Mouse (Mus musculus) hindbrain, embryonic 12.5 days (tissue): Measurements from ENCODE around the gene Fam13c. TPM values are rescaled to one million over a fixed set of nuclear protein-coding genes. Genes with fewer than 3 reads are reported as not detected.

ENCODE experiments used
- ATAC-seq: fragments of 200-750 bp; cut with Nextera tagmentation; 2 replicates; pipeline ENCODE4 v1.8.0; 2017; ENCODE audit warnings: moderate TSS enrichment; ENCODE audit not compliant: low FRiP score
- H3K27ac ChIP-seq: fragments of 300-500 bp; sonication (generic); 2 replicates; pipeline ENCODE4 v1.5.1; 2016; ENCODE audit warnings: mild to moderate bottlenecking
- H3K27me3 ChIP-seq: fragments of 300-500 bp; sonication (generic); 2 replicates; pipeline ENCODE4 v1.6.1; 2016; ENCODE audit warnings: mild to moderate bottlenecking
- H3K36me3 ChIP-seq: fragments of 300-500 bp; sonication (generic); 2 replicates; pipeline ENCODE4 v1.6.1; 2016; ENCODE audit warnings: mild to moderate bottlenecking
- H3K4me1 ChIP-seq: fragments of 300-500 bp; sonication (generic); 2 replicates; pipeline ENCODE4 v1.6.1; 2016
- H3K4me2 ChIP-seq: fragments of 300-500 bp; sonication (generic); replicated peaks from 2 replicates; pipeline ENCODE4 v1.6.1; 2016; ENCODE audit warnings: mild to moderate bottlenecking
- H3K4me3 ChIP-seq: fragments of 300-500 bp; sonication (generic); 2 replicates; pipeline ENCODE4 v1.5.1; 2016; ENCODE audit warnings: mild to moderate bottlenecking
- H3K9ac ChIP-seq: fragments of 300-500 bp; sonication (generic); 2 replicates; pipeline ENCODE4 v1.6.1; 2016; ENCODE audit warnings: mild to moderate bottlenecking, moderate library complexity
- H3K9me3 ChIP-seq: fragments of 300-500 bp; sonication (generic); replicated peaks from 2 replicates; pipeline ENCODE4 v1.6.1; 2016; ENCODE audit warnings: mild to moderate bottlenecking
- WGBS: fragments of 180-500 bp; shearing (Covaris S2); methylation state at CpG from one replicate; pipeline ENCODE4 v1.1.7; 2016; 5-methylcytosine and 5-hydroxymethylcytosine counted together
- polyA plus RNA-seq: library from polyadenylated mRNA; unstranded; fragments of >200 nt; fragmentation: Nextera tagmentation; extraction: Ambion mirVana; gene quantifications from 2 replicates; pipeline ENCODE4 v1.2.1, GENCODE M21; 2016

Fam13c gene
- polyA plus RNA-seq, 1 experiment from 2014 or later = 22.1 TPM

- Histone ChIP-seq H3K4me1 (peaks cover 12% of the 10 kb centered on the region), H3K4me2 (no peak overlapping the region), H3K36me3 (no peaks in the 10 kb centered on the region), H3K4me3 (no peak overlapping the region), H3K27me3 (no peaks in the 10 kb centered on the region), H3K9me3 (no peaks in the 10 kb centered on the region), H3K9ac (no peak overlapping the region), H3K27ac (no peak overlapping the region; the same call in 1 of the 2 replicates)
- peak; percentile 50; the same call in 1 of the 2 replicates for ATAC-seq
Measured at GRCm38 (mm10) chr10:70505395-70505794, 65.1 kb downstream of the Fam13c start.

GRCm38 (mm10) chr10:70505842-70506241, 65.6 kb downstream of the Fam13c start:
- 73% methylated on average over 5 of the region's 5 CpGs for WGBS
- Histone ChIP-seq H3K9ac (no peak overlapping the region), H3K4me3 (no peak overlapping the region), H3K4me2 (no peak overlapping the region), H3K27me3 (no peaks in the 10 kb centered on the region), H3K4me1 (peaks cover 12% of the 10 kb centered on the region), H3K9me3 (no peaks in the 10 kb centered on the region), H3K27ac (peak overlapping the region; percentile 57; the same call in 1 of the 2 replicates), H3K36me3 (no peaks in the 10 kb centered on the region)
- ATAC-seq = no peak

GRCm38 (mm10) chr10:70506499-70507168, 66.4 kb downstream of the Fam13c start:
- 49% methylated on average over 15 of the region's 15 CpGs for WGBS
- H3K36me3 ChIP-seq = no peaks in the 10 kb centered on the region
- peaks cover 12% of the 10 kb centered on the region for H3K4me1 ChIP-seq
- ATAC-seq = no peak
- H3K27me3 ChIP-seq = no peaks in the 10 kb centered on the region
- H3K4me2 ChIP-seq = no peak overlapping the region
- no peak overlapping the region for H3K4me3 ChIP-seq
- no peak overlapping the region for H3K27ac ChIP-seq
- H3K9me3 ChIP-seq = no peaks in the 10 kb centered on the region
- H3K9ac ChIP-seq = no peak overlapping the region

GRCm38 (mm10) chr10:70507880-70508279, 67.6 kb downstream of the Fam13c start:
- Histone ChIP-seq H3K9me3 (no peaks in the 10 kb centered on the region), H3K36me3 (no peaks in the 10 kb centered on the region), H3K4me2 (no peak overlapping the region), H3K4me1 (peaks cover 12% of the 10 kb centered on the region), H3K4me3 (no peak overlapping the region), H3K27ac (no peak overlapping the region), H3K27me3 (no peaks in the 10 kb centered on the region), H3K9ac (no peak overlapping the region)
- 92% methylated on average over 3 of the region's 3 CpGs for WGBS
- no peak for ATAC-seq

GRCm38 (mm10) chr10:70514848-70515247, 74.6 kb downstream of the Fam13c start:
- WGBS = 93% methylated on average over 9 of the region's 9 CpGs
- no peak overlapping the region for H3K9ac ChIP-seq
- no peaks in the 10 kb centered on the region for H3K9me3 ChIP-seq
- H3K27ac ChIP-seq = no peak overlapping the region
- no peaks in the 10 kb centered on the region for H3K36me3 ChIP-seq
- H3K27me3 ChIP-seq = no peaks in the 10 kb centered on the region
- H3K4me3 ChIP-seq = no peak overlapping the region
- H3K4me2 ChIP-seq = no peak overlapping the region
- peaks cover 9% of the 10 kb centered on the region for H3K4me1 ChIP-seq
- ATAC-seq = no peak

- no peak overlapping the region for H3K9ac ChIP-seq
- H3K4me2 ChIP-seq = no peak overlapping the region
Measured at GRCm38 (mm10) chr10:70516661-70517060, 76.4 kb downstream of the Fam13c start.

GRCm38 (mm10) chr10:70519640-70520099, 79.4 kb downstream of the Fam13c start:
- WGBS = 10% methylated on average over 14 of the region's 14 CpGs
- peak; percentile 30 for ATAC-seq
- Histone ChIP-seq H3K36me3 (peaks cover 10% of the 10 kb centered on the region; the same call in 1 of the 2 replicates), H3K27me3 (no peaks in the 10 kb centered on the region), H3K9me3 (no peaks in the 10 kb centered on the region), H3K4me1 (peaks cover 26% of the 10 kb centered on the region), H3K27ac (peak overlapping the region; percentile 72; the same call in 1 of the 2 replicates), H3K9ac (peak overlapping the region; percentile 58), H3K4me2 (peak overlapping the region; percentile 88), H3K4me3 (peak overlapping the region; percentile 45)

More at GRCm38 (mm10) chr10:70516661-70517060, 76.4 kb downstream of the Fam13c start:
- Histone ChIP-seq H3K4me1 (peaks cover 24% of the 10 kb centered on the region), H3K4me3 (no peak overlapping the region), H3K9me3 (no peaks in the 10 kb centered on the region), H3K27ac (no peak overlapping the region), H3K27me3 (no peaks in the 10 kb centered on the region), H3K36me3 (no peaks in the 10 kb centered on the region)
- no peak for ATAC-seq
- WGBS = 83% methylated on average over 8 of the region's 8 CpGs

GRCm38 (mm10) chr10:70520143-70521131, 80.2 kb downstream of the Fam13c start:
- H3K4me2 ChIP-seq = peak overlapping the region; percentile 88
- peaks cover 26% of the 10 kb centered on the region for H3K4me1 ChIP-seq
- under 1% methylated on average over 38 of the region's 38 CpGs for WGBS
- peaks cover 12% of the 10 kb centered on the region; the same call in 1 of the 2 replicates for H3K36me3 ChIP-seq
- peak; percentile 92 for ATAC-seq
- H3K27me3 ChIP-seq = no peaks in the 10 kb centered on the region
- H3K4me3 ChIP-seq = peak overlapping the region; percentile 45
- peak overlapping the region; percentile 58 for H3K9ac ChIP-seq
- peak overlapping the region; percentile 72 for H3K27ac ChIP-seq
- no peaks in the 10 kb centered on the region for H3K9me3 ChIP-seq

- peak overlapping the region; percentile 45; the same call in 1 of the 2 replicates for H3K4me3 ChIP-seq
- 18% methylated on average over 5 of the region's 5 CpGs for WGBS
- no peaks in the 10 kb centered on the region for H3K27me3 ChIP-seq
- peaks cover 17% of the 10 kb centered on the region; the same call in 1 of the 2 replicates for H3K36me3 ChIP-seq
- H3K4me1 ChIP-seq = peaks cover 26% of the 10 kb centered on the region
- H3K9me3 ChIP-seq = no peaks in the 10 kb centered on the region
- peak overlapping the region; percentile 88 for H3K4me2 ChIP-seq
- H3K27ac ChIP-seq = no peak overlapping the region
- no peak overlapping the region for H3K9ac ChIP-seq
- no peak for ATAC-seq
Measured at GRCm38 (mm10) chr10:70521379-70521778, 81.1 kb downstream of the Fam13c start.

- Histone ChIP-seq H3K4me3 (no peak overlapping the region), H3K9ac (no peak overlapping the region), H3K9me3 (no peaks in the 10 kb centered on the region), H3K4me1 (no peaks in the 10 kb centered on the region), H3K4me2 (no peak overlapping the region), H3K27ac (no peak overlapping the region), H3K27me3 (no peaks in the 10 kb centered on the region), H3K36me3 (peaks cover 22% of the 10 kb centered on the region)
- WGBS = 94% methylated on average over 12 of the region's 12 CpGs
- ATAC-seq = no peak
Measured at GRCm38 (mm10) chr10:70530185-70530823, 90.0 kb downstream of the Fam13c start.

- H3K4me3 ChIP-seq = no peak overlapping the region
- 84% methylated on average over 8 of the region's 9 CpGs for WGBS
- no peak for ATAC-seq
Measured at GRCm38 (mm10) chr10:70532249-70532648, 92.0 kb downstream of the Fam13c start.

More at GRCm38 (mm10) chr10:70532249-70532648, 92.0 kb downstream of the Fam13c start:
- Histone ChIP-seq H3K27me3 (no peaks in the 10 kb centered on the region), H3K4me2 (no peak overlapping the region), H3K9ac (no peak overlapping the region), H3K4me1 (no peaks in the 10 kb centered on the region), H3K36me3 (peaks cover 32% of the 10 kb centered on the region), H3K9me3 (no peaks in the 10 kb centered on the region), H3K27ac (no peak overlapping the region)
